Mouse (Mus musculus): ENCODE results near the gene Dscaml1. TPM values are rescaled to one million over a fixed set of nuclear protein-coding genes. Genes with fewer than 3 reads are reported as not detected.
A peak's percentile ranks its signal among the peaks of the same experiment; 100 is the strongest.
"Not testable (repeated sequence)": the region's sequence is repeated elsewhere in the genome, so short reads cannot be mapped to it uniquely, and the experiment has no call there.

Gene Dscaml1
- polyA plus RNA-seq, 2 experiments, result not detected

GRCm38 (mm10) chr9:45768421-45768820, 342.0 kb downstream of the Dscaml1 start:
- ATAC-seq (ENCODE audit: insufficient read depth) (no peak), DNase-seq (ENCODE audit: low read depth in 3 of 3, low spot score in 3 of 3) (no peak)
- Histone ChIP-seq H3K9me3 (ENCODE audit: control insufficient read depth, low read length) (no peaks in the 10 kb centered on the region), H3K4me3 (ENCODE audit: insufficient read depth in 1 of 2, low read depth in 2 of 2, low read length in 2 of 2) (no peak overlapping the region), H3K4me1 (replicated peaks; ENCODE audit: control insufficient read depth in 2 of 2, insufficient read depth in 2 of 2, low read length in 1 of 2) (no peaks in the 10 kb centered on the region), H3K9ac (replicated peaks) (no peak overlapping the region), H3K36me3 (replicated peaks; ENCODE audit: control insufficient read depth, insufficient read depth, low read depth) (no peaks in the 10 kb centered on the region), H3K27me3 (ENCODE audit: control insufficient read depth, insufficient read depth, low read length) (no peaks in the 10 kb centered on the region), H3K27ac (no peak overlapping the region), H3K4me2 (ENCODE audit: low read depth) (no peak overlapping the region)
- no peak for TF ChIP-seq CTCF (IDR thresholded peaks at IDR 0.05; ENCODE audit: low read depth)
- no peak for TF ChIP-seq EP300 (IDR thresholded peaks at IDR 0.05; ENCODE audit: low read depth)
- WGBS (ENCODE audit: insufficient replicate concordance), result 54% methylated on average over 18 of the region's 18 CpGs

- DNase-seq (ENCODE audit: low read depth in 3 of 3, low spot score in 3 of 3) (no peak), ATAC-seq (ENCODE audit: insufficient read depth) (no peak)
- whole genome bisulfite sequencing (ENCODE audit: insufficient replicate concordance), result 76% methylated on average over 5 of the region's 5 CpGs
- Histone ChIP-seq H3K36me3 (replicated peaks; ENCODE audit: control insufficient read depth, insufficient read depth, low read depth) (no peaks in the 10 kb centered on the region), H3K27me3 (ENCODE audit: control insufficient read depth, insufficient read depth, low read length) (no peaks in the 10 kb centered on the region), H3K4me3 (ENCODE audit: insufficient read depth in 1 of 2, low read depth in 2 of 2, low read length in 2 of 2) (no peak overlapping the region), H3K27ac (no peak overlapping the region), H3K9ac (replicated peaks) (no peak overlapping the region), H3K4me2 (ENCODE audit: low read depth) (no peak overlapping the region), H3K9me3 (ENCODE audit: control insufficient read depth, low read length) (no peaks in the 10 kb centered on the region), H3K4me1 (replicated peaks; ENCODE audit: control insufficient read depth in 2 of 2, insufficient read depth in 2 of 2, low read length in 1 of 2) (no peaks in the 10 kb centered on the region)
- TF ChIP-seq CTCF (IDR thresholded peaks at IDR 0.05; ENCODE audit: low read depth) (no peak), EP300 (IDR thresholded peaks at IDR 0.05; ENCODE audit: low read depth) (no peak)
These were observed 343.2 kb downstream of the Dscaml1 start for GRCm38 (mm10) chr9:45769596-45769995.

GRCm38 (mm10) chr9:45774088-45774487, 347.7 kb downstream of the Dscaml1 start:
- no peaks in the 10 kb centered on the region; the same call in 1 of the 2 replicates for H3K36me3 ChIP-seq (replicated peaks; ENCODE audit: control insufficient read depth, insufficient read depth, low read depth)
- TF ChIP-seq CTCF (IDR thresholded peaks at IDR 0.05; ENCODE audit: low read depth) (peak; percentile 41), EP300 (IDR thresholded peaks at IDR 0.05; ENCODE audit: low read depth) (no peak)
- H3K4me3 ChIP-seq (ENCODE audit: insufficient read depth in 1 of 2, low read depth in 2 of 2, low read length in 2 of 2), result no peak overlapping the region
- H3K9ac ChIP-seq (replicated peaks), result no peak overlapping the region
- H3K27me3 ChIP-seq (ENCODE audit: control insufficient read depth, insufficient read depth, low read length), result no peaks in the 10 kb centered on the region
- no peak for DNase-seq (ENCODE audit: low read depth in 3 of 3, low spot score in 3 of 3)
- ATAC-seq (ENCODE audit: insufficient read depth), result no peak
- 69% methylated on average over 6 of the region's 6 CpGs for WGBS (ENCODE audit: insufficient replicate concordance)
- H3K4me1 ChIP-seq (replicated peaks; ENCODE audit: control insufficient read depth in 2 of 2, insufficient read depth in 2 of 2, low read length in 1 of 2), result no peaks in the 10 kb centered on the region
- H3K4me2 ChIP-seq (ENCODE audit: low read depth), result no peak overlapping the region
- no peaks in the 10 kb centered on the region for H3K9me3 ChIP-seq (ENCODE audit: control insufficient read depth, low read length)
- H3K27ac ChIP-seq, result no peak overlapping the region

- H3K4me2 ChIP-seq (ENCODE audit: low read depth); H3K27ac ChIP-seq; H3K4me3 ChIP-seq (ENCODE audit: insufficient read depth in 1 of 2, low read depth in 2 of 2, low read length in 2 of 2); H3K9me3 ChIP-seq (ENCODE audit: control insufficient read depth, low read length); H3K27me3 ChIP-seq (ENCODE audit: control insufficient read depth, insufficient read depth, low read length); H3K9ac ChIP-seq (replicated peaks); DNase-seq (ENCODE audit: low read depth in 3 of 3, low spot score in 3 of 3); H3K4me1 ChIP-seq (replicated peaks; ENCODE audit: control insufficient read depth in 2 of 2, insufficient read depth in 2 of 2, low read length in 1 of 2); H3K36me3 ChIP-seq (replicated peaks; ENCODE audit: control insufficient read depth, insufficient read depth, low read depth); ATAC-seq (ENCODE audit: insufficient read depth): not testable (repeated sequence)
- 55% methylated on average over 3 of the region's 3 CpGs for WGBS (ENCODE audit: insufficient replicate concordance)
These were observed 349.7 kb downstream of the Dscaml1 start for GRCm38 (mm10) chr9:45776176-45776575.

- Histone ChIP-seq H3K36me3 (replicated peaks; ENCODE audit: control insufficient read depth, insufficient read depth, low read depth) (no peaks in the 10 kb centered on the region; the same call in 1 of the 2 replicates), H3K4me3 (ENCODE audit: insufficient read depth in 1 of 2, low read depth in 2 of 2, low read length in 2 of 2) (no peak overlapping the region), H3K4me2 (ENCODE audit: low read depth) (no peak overlapping the region), H3K9ac (replicated peaks) (no peak overlapping the region), H3K27me3 (ENCODE audit: control insufficient read depth, insufficient read depth, low read length) (no peaks in the 10 kb centered on the region), H3K27ac (no peak overlapping the region), H3K4me1 (replicated peaks; ENCODE audit: control insufficient read depth in 2 of 2, insufficient read depth in 2 of 2, low read length in 1 of 2) (no peaks in the 10 kb centered on the region), H3K9me3 (ENCODE audit: control insufficient read depth, low read length) (no peaks in the 10 kb centered on the region)
- ATAC-seq (ENCODE audit: insufficient read depth), result no peak
- TF ChIP-seq CTCF (IDR thresholded peaks at IDR 0.05; ENCODE audit: low read depth) (no peak), EP300 (IDR thresholded peaks at IDR 0.05; ENCODE audit: low read depth) (no peak)
- DNase-seq (ENCODE audit: low read depth in 3 of 3, low spot score in 3 of 3), result no peak
- 67% methylated on average over 6 of the region's 6 CpGs for WGBS (ENCODE audit: insufficient replicate concordance)
These were observed 352.8 kb downstream of the Dscaml1 start for GRCm38 (mm10) chr9:45779201-45779600.
